Mouse (Mus musculus) cerebellum, adult 9-11 months (tissue): ENCODE data around the gene Atp8a1.

Source experiments
- DNase-seq: peaks from one replicate; pipeline ENCODE4 v3.0.0; 2022

Gene Atp8a1

DNA sequence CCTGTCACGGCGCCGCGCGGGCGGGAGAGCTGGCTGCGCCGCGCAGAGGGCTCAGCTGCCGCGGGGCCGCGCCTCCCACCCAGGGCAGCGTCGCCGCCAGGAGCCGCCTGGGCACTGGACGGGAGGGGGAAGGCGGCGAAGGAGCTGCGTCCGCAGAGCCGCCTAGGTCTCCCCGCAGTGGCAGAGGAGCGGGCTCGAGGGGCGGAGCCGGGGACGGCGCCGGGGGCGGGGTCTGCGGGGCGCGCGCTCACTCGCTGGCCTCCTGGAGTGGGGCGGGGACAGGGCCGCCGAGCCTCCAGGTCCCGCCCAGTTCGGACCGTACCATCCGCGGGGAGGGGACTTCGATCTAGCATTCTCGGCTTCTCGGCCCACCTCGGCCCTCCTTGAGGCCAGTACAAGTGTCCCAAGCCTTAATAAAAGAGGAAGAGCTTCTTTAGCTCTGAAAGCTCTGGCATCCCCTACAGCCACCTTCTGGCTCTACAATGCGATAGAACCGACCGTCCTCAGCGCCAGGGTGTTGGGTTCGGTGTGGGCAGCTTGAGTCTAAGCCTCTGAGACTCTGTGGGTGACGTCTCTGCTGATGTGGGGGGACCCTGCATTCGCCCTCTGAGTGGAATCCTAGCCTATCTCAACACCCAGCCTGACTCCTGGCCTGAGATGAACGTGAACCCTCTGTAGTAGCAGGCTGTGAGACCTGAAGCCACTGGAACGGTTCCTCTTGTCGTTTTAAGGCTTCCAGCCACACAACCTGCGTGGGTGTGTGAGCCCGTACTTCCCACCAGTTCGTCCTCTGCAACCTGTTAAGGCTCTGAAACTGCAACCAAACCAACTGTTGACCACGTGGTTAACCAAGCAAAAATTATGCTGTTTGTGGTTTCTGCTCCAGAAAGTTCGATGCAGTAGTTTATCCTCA, at the start of gene Atp8a1:
Gene Atp8a1, minus strand, starts transcription at position 182 of the 913 bp plus-strand sequence.
- peak; percentile 99 for DNase-seq

DNA sequence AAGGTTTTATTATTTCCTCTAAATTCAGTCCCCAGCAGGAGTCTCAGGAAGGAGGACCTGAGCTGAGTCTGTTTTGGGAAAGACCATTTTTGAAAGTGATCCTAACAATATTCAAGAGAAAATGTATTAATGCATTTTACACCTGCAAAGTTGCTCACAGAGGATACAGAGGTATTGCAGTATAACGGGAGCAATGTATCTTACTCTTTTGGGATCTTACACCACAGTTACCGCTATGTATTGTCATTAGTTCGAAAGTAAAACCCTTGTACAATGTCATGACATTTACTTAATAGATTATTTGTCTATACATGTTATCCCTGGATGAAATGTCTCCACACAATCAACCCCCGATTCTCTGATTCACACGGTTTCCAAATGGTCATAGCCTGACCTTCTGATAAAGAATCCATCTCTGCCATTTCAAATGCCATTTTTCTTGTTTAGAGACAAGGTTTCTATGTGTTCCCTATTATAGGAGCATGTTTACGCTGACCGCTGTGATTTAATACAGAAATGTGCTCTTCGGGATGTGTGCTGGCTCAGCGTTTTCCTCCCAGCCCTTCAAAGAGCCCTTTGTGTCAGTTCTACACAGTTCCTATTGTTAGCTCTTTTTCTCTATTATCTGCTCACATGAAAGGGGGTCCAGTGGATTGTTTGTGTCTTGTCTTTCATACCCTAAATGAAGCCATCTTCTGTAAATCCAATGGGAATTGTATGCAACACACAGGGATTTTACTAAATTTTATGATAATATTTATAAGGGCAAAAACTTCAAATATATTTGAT, 37.4 kb upstream of the Atp8a1 start:
- DNase-seq = no peak

DNA sequence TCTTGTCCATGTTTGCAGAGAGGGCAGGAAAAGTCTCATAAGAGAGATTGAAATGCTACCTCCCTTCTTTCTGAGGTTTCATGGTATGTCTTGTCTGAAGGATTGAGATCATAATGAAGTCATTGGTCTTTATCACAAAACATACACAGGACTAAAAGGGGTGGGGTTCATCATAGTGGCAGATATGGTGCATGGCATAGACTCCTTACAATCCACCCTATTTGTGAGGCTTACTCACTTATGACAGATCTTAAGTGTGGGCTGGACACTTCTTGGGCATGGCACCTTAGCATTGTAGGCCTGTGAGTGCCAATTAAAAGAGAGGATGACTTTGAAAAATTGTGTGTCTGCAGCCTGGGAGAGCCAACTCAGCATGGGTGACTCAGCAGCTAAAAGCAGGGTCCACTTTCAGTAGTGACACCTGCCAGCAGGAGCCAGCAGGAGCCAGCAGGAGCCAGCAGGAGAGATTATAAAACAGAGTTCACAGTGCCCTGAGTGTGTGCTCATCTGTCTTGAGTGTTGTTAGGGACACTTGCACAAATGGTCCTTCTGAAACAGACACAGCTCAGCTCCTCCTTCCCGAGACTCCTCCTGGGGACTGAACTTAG, 36.4 kb upstream of the Atp8a1 start:
- DNase-seq = no peak

DNA sequence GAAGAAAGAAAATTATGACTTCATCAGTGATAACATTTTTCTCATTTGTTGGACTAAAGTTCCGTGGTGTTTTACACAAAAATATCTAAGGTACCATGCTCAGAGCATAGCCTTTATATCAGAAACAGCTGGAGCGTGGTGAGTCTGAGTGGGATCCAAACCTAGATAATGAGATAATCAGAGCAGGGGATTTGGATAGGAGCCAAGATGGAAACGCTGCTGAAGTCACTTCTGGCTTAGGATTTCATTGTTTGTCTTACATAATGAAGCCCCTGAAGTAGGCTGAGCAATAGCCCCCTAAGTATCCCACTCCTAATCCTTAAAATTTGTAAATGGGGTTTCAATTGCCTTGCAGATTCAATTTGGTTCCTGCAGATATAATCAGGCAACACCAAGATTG, 24.2 kb upstream of the Atp8a1 start:
- DNase-seq = no peak

DNA sequence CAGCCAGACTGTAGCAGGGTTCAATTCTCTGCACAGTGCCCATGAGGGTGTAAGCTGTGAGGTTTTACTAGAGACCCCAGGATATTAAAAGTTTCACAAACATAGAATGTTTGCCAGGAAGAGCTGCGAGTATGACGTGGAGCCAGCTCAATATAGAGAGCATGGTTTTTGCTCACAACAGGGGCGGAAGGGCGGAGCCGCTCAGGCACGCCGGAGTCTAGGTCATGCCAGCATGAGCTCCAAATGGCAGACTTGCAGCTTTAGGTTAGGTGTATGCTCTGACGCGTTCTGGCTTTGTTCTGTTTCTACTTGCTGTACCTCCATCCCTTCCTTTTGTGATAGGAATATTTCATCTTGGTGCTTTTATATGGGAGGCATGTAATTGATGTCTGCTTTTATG, 19.0 kb upstream of the Atp8a1 start:
- DNase-seq = no peak

DNA sequence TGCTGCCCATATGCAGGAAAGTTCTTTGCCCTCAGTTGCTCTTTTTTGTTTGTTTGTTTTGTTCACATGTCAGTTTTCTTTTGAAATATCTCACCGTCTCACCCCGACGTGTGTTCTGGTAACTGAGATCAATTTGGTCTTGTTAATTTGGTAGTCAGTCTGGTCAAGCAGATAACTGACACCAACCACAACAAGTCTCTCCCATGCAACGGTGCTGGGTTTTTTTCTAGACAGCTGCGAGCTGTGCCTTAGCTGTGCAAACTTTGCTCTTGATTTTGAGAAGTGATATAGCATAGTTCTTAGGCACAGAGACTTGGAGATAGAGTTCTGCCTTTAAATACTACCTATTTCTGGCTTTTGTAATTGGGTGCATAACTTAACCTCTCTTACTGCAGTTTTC, 18.4 kb upstream of the Atp8a1 start:
- DNase-seq = no peak

DNA sequence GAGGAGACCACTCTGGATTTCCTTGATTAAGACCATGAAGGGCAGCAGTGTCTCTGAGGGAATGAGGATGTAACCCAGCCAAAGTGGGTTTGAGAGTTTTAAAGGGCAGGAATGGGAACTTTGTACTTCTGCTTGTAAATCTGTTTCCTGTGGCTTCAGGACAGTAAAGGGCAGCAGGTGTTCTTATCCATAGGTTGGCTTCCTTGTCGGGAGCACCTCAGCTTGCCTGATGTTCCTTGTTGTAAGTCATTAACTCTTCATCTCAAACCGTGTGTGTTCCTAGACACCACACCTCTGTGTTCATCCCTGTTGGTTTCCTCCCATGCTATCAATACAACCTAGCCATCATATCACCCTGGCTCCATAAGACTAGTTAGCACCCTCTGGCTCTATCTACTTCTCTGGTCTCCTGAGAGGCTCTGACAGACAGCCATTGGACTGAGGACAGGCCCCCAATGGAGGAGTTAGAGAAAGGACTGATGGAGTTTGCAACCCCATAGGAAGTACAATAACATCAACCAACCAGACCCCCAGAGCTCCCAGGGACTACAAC, 17.4 kb upstream of the Atp8a1 start:
- no peak for DNase-seq

DNA sequence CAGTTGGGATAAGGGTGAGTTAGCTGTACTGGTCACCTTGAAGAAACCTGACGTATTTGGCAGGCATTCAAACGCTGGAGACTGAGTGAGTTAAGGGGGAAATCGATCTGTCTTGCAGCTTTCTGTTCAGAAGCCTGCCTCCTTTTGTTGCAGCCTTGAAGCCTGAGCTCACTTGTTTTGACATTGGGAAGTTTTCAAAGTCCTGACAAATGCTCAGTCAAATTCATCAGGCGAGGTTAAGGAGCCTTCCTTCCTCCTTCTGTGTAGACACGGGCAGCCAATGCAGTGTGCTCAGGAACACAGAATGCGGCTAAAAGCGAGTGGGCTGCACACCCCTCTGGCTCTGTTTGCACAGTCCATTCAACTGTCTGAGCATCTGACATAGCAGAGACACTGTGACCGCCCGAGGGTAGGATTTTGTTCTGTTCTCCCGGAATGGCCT, 16.7 kb upstream of the Atp8a1 start:
- no peak for DNase-seq

DNA sequence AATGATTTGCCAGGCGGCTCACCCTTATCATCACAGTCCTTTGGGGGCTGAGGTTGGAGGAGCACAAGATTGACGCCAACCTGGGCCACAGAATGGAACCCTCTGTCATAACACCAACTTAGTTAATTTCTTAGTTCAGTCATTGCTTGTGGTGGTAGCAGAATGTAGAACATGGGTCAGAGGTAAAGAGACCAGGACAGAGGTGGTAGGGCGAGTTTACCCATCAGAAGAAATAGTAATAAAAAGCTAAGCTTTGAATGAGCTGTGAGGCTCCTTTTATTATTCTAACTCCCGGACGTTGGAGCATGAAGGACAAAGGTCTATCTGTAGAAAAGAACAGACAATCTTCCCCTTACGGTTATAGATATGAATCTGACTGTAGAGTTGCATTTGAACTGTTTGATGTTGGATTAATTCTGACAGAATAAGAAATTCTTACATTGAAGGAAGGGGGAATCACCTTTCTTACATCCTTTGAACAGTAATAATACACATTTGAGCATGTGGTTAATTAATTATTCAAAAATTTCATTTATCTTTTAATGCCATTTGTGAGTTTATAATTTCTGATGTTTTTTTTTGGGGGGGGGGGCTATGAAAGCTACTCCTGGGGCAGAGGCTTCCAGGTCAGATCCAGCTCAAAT, 7.9 kb upstream of the Atp8a1 start:
- no peak for DNase-seq

DNA sequence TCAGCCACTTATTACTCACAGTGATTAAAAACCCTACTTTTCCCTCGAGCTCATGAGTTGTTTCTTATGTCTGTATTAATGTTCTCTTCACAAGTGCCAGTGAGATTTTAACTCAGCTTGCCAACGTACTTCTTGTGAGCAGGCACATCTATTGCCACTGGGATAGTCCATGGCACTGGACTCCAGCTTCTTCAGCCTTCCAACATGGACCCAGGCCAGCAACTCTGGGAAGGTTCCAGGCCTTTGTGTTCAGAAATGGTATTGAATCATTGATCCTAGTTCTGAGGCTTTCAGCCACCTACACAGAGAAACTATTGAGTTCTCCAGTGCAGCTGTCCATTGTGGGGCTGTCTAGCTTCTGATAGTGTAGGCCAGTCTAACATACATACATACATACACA, 5.6 kb upstream of the Atp8a1 start:
- no peak for DNase-seq

DNA sequence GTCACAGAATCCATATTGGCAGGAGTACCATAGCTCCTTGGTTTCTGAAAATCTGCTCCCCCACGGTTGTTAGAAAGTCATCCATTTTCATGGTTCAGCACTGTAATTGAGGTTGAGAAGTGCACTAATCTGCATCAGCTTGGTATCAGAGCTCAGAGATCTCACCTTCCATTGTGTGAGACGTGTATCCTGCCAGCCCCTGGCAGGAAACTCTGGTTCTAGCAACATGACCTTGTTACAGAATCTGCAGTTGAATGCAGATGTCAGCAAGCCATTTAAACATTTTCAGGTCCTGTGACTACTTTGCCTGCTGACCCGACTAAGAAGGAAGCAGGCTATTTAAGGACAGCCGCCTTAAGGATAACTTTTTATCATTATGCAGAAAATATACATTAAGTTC, 2.2 kb upstream of the Atp8a1 start:
- no peak for DNase-seq

DNA sequence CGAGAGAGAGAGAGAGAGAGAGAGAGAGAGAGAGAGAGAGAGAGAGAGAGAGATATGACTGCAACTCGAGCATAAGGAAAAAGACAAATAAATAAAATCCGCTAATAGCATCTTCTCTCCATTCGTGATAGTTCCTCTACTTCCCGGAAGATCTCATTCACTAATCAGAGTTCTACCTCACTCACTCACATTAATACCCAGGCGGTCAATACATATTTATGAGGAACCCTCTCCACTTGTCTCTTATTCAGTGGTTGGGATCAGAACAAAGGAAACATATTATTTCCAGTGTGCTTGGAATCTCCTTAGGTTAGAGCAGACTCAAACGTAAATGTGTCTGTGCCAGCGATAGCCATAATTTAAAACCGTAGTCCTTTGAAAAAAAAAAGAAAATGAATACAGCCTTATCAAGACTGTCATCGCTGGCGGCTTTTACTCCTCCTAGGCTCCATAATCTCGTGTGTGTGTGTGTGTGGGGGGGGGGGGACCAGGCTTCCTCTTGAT, 1.3 kb upstream of the Atp8a1 start:
- no peak for DNase-seq

DNA sequence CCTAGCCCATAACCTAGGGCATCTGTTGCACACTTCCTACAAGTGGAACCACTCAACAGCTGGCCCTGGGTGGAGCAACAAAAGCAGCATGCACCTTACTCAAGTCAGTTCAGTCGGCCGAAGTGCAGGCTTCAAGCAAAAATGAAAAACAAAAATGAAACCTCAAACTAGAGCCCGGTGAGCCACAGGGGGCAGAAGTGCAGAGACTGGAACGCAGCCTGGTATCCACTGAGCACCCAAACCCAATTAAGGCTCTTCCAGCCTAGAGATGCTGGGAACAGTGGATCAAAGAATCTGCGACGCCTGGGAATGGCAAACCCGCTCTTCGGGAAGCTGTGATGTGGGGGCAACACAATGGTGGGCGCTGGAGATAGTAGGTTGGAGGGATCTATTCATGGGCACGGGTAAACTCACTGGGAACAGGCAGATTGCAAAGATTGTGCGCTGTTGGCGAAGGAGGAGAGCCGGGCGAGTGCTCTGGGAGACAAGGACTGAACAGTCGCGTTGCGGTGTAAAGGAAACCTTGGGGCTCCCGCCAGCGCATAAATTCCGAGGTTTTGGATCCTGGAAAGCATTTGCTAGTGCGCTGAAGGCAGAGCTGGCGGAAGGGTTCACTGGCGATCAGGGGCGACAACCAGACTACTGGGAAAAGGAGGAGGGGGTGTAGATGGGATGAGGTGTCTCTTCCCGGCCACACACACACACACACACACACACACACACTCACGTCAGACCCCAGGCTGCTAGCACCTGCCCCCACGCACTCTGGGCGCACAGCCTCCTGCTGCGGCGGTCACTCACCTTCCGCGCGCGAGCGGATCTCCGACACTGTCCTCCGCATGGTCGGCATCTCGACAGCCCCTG, 641 bp downstream of the Atp8a1 start:
- peak; percentile 66 for DNase-seq

DNA sequence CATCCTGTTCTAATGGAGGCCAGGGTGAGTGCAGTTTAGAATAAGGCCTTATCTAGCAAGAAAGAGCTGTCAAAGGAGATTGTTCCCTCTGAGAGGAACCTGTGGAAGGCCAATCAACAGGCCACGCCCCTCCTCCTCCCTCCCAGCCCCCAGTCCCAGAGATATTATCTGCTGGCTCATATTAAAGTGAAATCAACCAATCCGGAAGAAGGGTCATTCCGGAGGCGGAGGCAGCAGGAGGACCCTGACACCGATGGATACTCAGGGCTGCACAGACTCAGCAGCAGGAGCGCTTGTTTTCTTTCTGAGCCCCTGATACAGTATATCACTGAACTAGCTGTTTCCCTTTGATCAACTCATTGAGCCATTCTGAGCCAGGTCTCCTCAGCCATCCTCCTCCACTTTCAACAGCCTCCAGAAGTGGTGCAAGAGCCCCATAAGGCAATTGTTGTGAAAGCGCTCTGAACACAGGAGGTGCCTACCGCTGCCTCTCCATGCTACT, 2.0 kb downstream of the Atp8a1 start:
- peak; percentile 45 for DNase-seq

DNA sequence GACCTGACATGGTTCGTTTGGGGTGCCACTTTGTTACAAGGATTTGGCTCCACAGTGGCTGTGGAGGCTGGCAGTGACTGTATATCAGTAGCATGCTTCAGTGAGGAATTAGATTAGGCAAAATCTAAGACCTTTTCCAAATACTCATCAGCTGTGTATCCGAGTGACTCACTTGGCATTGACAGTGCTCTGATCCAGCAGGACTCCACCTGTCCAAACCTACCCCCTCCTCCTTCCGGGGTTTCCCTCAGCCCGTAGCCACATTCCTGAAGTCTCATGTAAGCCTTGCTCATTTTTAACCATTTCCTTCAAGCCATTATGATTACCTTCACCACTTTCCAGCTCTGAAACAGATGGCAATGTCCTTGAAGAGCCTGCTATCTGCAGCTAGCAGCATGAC, 3.2 kb downstream of the Atp8a1 start:
- peak; percentile 38 for DNase-seq

DNA sequence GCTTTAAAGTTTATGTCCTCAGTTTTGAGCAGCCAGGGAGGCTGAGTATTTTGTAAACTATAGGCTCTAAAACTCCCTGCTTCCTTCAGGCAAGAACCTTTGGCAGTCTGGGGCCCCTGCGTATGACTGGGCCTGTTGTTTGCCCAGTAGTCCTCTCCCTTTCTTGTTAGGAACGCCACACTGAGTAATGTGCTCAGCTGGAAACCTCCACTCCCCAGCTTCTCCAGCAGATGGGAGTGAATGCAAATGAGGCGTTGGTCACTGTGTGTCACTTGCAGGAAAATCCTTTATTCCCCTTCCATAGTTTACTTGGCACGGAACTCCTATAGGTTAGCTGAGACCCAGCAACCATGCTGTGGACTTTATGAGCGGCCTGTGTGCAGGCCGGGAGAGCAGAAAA, 4.9 kb downstream of the Atp8a1 start:
- DNase-seq = peak; percentile 39

DNA sequence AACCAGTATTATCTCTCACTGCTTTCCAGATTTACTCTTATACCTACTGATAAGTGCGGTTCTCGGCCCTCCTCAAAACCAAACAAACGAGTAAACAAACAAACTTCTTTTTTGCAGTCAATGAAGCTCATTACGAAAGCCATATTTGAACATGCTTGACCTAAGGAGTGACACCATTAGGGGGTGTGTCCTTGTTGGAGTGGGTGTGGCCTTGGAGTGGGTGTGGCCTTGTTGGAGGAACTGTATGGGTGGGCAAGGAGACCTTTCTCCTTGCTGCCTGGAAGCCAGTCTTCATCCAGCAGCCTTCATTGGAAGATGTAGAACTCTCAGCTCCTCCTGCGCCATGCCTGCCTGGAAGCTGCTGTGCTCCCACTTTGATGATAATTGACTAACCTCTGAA, 13.4 kb downstream of the Atp8a1 start:
- DNase-seq = no peak

DNA sequence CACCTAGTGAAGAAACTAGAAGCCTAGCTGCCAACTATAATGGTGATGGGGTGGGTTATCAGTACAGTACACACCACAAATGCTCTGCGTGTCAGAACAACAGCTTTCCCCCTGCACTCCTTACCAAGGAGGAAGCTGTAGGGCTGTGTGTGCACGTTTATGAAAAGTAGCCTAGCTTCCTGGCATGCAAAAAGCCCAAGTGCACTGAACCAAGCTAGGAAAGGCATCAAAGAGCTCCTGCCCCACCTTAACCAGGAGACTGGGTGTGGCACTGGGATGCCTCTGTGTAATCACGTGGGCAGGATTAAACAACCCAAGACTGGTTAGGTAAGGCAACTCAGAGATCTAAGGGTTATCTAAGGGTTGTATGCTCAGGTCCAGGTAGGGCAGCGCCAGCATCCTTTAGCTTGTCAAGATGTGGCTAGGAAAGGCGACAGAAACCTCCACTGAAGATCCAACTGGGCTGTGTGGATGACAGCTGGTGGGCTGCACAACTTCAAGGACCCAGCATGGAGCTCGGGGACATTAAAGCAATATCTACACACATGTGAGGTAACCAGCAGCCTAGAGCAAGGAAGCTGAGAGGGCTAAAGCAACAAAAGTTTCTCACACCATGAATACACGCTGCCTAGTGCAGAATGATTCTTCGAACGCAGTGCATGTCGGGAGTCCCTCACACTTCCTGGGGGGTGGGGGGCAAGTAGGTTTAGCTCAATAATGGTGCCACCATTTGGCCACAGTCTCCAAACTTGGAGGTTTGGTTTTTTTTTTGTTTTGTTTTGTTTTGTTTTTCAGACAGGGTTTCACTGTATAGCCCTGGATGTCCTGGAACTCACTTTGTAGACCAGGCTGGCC, 15.7 kb downstream of the Atp8a1 start:
- DNase-seq = no peak

DNA sequence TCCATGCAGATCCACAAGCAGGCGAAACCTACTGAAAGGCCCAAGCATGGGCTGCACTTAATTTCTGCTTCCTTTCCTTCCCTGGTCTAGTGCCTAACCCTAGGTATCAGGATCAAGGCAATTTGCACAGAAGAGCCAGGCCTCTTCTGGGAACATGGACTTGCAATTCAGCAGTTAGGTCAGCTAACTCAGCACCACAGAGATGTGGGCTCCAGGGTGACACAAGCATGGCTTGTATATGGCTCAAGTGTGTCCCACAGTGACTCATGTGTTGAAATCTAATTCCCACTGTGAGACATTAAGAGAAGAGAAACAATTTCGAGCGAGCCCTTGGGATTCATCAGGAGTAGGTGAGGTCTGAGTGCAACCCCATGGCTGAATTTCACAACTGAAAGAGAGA, 18.9 kb downstream of the Atp8a1 start:
- DNase-seq = no peak

DNA sequence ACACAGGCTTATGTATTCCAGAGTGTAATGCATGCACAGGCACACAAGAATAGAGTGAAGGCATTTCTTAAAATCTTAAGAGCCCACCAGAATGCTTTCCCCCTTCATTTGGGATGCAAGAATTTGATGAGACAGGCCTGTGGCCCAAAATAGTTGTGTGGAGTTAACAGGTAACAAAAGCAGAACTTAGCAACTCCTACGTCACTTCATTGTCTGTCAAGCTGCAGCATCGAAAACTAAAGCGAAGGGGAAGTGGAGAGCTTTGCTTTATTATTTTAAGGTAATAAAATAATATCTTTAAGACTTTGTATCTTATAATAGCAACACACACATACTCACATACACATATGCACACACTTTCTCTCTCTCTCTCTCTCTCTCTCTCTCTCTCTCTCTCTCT, 20.3 kb downstream of the Atp8a1 start:
- no peak for DNase-seq
